Mouse (Mus musculus) liver, adult 2 months (tissue): ENCODE measurements at regions not wholly inside any gene's neighbourhood (a gene's known extent, or its start where the extent isn't known, plus 50 kb on each side); places are given as distances from the start of the nearest gene placed in this dataset.

ENCODE experiments used
- DNase-seq: peaks from one replicate; pipeline ENCODE4 v3.0.0-alpha.2; 2011; ENCODE audit warnings: low read depth, low spot score; ENCODE audit errors: extremely low read depth
- H3K27ac ChIP-seq: fragments of 200-500 bp; replicated peaks from 2 replicates; pipeline ENCODE4 v1.5.1; 2012; ENCODE audit warnings: low read depth, mild to moderate bottlenecking, control low read depth, inconsistent platforms, low read length; ENCODE audit not compliant: insufficient read depth
- H3K27me3 ChIP-seq: fragments of 200-500 bp; 2 replicates; pipeline ENCODE4 v1.6.1; 2012; ENCODE audit warnings: mild to moderate bottlenecking, moderate library complexity, low read length, inconsistent platforms; ENCODE audit not compliant: control insufficient read depth, insufficient read depth
- H3K36me3 ChIP-seq: fragments of 200-500 bp; 2 replicates; pipeline ENCODE4 v1.6.1; 2012; ENCODE audit warnings: low read length, inconsistent platforms; ENCODE audit not compliant: control insufficient read depth, insufficient read depth
- H3K4me1 ChIP-seq: fragments of 200-500 bp; 2 replicates; pipeline ENCODE4 v1.6.1; 2011; ENCODE audit warnings: low read length; ENCODE audit not compliant: control insufficient read depth, insufficient read depth
- H3K4me3 ChIP-seq: fragments of 200-500 bp; 2 replicates; pipeline ENCODE4 v1.5.1; 2011; ENCODE audit warnings: low read depth, mild to moderate bottlenecking, control low read depth, low read length, moderate library complexity; ENCODE audit not compliant: insufficient read depth
- H3K79me2 ChIP-seq: fragments of 200-500 bp; 2 replicates; pipeline ENCODE4 v1.6.1; 2012; ENCODE audit warnings: inconsistent platforms, mild to moderate bottlenecking, low read length, moderate library complexity; ENCODE audit not compliant: control insufficient read depth, insufficient read depth
- H3K9ac ChIP-seq: fragments of 200-500 bp; 2 replicates; pipeline ENCODE4 v1.6.1; 2012; ENCODE audit warnings: low read depth, mild to moderate bottlenecking, control low read depth, inconsistent platforms, low read length
- CTCF ChIP-seq: fragments of 200-500 bp; IDR thresholded peaks from 2 replicates; pipeline ENCODE4 v1.5.1; 2011; ENCODE audit warnings: low read depth, low read length, control low read depth
- POLR2A ChIP-seq: fragments of 200-500 bp; IDR thresholded peaks from 2 replicates; pipeline ENCODE4 v1.6.1; 2011; ENCODE audit warnings: low read length, control low read depth; ENCODE audit not compliant: insufficient read depth; ENCODE audit errors: extremely low read depth
- WGBS: fragments of 180-500 bp; shearing (Covaris S2); methylation state at CpG from one replicate; pipeline ENCODE4 v1.1.7; 2018; 5-methylcytosine and 5-hydroxymethylcytosine counted together

- no peak for DNase-seq
- no peaks in the 10 kb centered on the region for H3K27me3 ChIP-seq
- TF ChIP-seq CTCF (no peak), POLR2A (no peak)
- no peak overlapping the region for H3K27ac ChIP-seq
- H3K9ac ChIP-seq: no peak overlapping the region
- no peaks in the 10 kb centered on the region for H3K4me1 ChIP-seq
- H3K36me3 ChIP-seq: no peaks in the 10 kb centered on the region
- H3K4me3 ChIP-seq: no peak overlapping the region
- 79% methylated on average over 5 of the region's 5 CpGs for WGBS
- H3K79me2 ChIP-seq: no peaks in the 10 kb centered on the region
These were observed 138.9 kb downstream of the Sp3 start for GRCm38 (mm10) chr2:72841367-72841766.

- Histone ChIP-seq H3K79me2 (no peaks in the 10 kb centered on the region), H3K36me3 (no peaks in the 10 kb centered on the region), H3K27ac (no peak overlapping the region), H3K4me3 (no peak overlapping the region), H3K27me3 (no peaks in the 10 kb centered on the region), H3K9ac (no peak overlapping the region), H3K4me1 (no peaks in the 10 kb centered on the region)
- DNase-seq: no peak
- 91% methylated on average over 2 of the region's 2 CpGs for WGBS
- no peak for TF ChIP-seq CTCF
- TF ChIP-seq POLR2A: no peak
These were observed 136.6 kb downstream of the Sp3 start for GRCm38 (mm10) chr2:72843610-72844009.

- H3K79me2 ChIP-seq: no peaks in the 10 kb centered on the region
- TF ChIP-seq POLR2A (no peak), CTCF (no peak)
- no peak overlapping the region for H3K9ac ChIP-seq
- 56% methylated on average over 12 of the region's 12 CpGs for WGBS
- no peak overlapping the region for H3K4me3 ChIP-seq
- H3K27me3 ChIP-seq: no peaks in the 10 kb centered on the region
- peak; percentile 17 for DNase-seq
- no peak overlapping the region for H3K27ac ChIP-seq
- H3K4me1 ChIP-seq: no peaks in the 10 kb centered on the region
- no peaks in the 10 kb centered on the region for H3K36me3 ChIP-seq
These were observed 130.6 kb downstream of the Sp3 start for GRCm38 (mm10) chr2:72849441-72850192.

DNA sequence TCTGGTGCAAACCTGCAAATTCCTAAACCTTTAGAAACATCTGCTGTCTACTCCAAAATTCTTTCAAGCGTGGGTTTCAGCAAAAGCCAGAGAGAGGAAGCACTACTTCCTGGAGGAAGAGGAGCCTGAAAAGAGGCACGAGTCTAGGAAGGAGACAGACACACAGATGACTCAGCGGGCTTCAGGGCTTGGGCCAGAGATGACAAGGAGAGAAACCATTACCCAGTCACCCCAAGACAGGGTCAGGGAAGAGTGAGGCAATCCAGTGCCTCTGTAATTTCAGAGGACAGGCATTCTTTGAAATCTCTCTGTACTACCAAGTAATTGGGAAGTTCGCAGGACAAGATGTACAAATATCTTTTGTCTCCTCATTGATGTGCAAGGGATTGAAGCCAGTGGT is 127.7 kb downstream of the Sp3 start:
- TF ChIP-seq CTCF (no peak), POLR2A (no peak)
- no peaks in the 10 kb centered on the region for H3K27me3 ChIP-seq
- 66% methylated on average over 4 of the region's 4 CpGs for WGBS
- peak; percentile 44 for DNase-seq
- no peaks in the 10 kb centered on the region for H3K36me3 ChIP-seq
- no peaks in the 10 kb centered on the region for H3K79me2 ChIP-seq
- no peak overlapping the region for H3K9ac ChIP-seq
- H3K4me1 ChIP-seq: no peaks in the 10 kb centered on the region
- no peak overlapping the region for H3K27ac ChIP-seq
- no peak overlapping the region for H3K4me3 ChIP-seq

- Histone ChIP-seq H3K27ac (no peak overlapping the region), H3K9ac (no peak overlapping the region), H3K27me3 (no peaks in the 10 kb centered on the region), H3K4me1 (no peaks in the 10 kb centered on the region), H3K4me3 (no peak overlapping the region), H3K79me2 (no peaks in the 10 kb centered on the region), H3K36me3 (no peaks in the 10 kb centered on the region)
- 84% methylated on average over 11 of the region's 11 CpGs for WGBS
- TF ChIP-seq POLR2A: no peak
- no peak for TF ChIP-seq CTCF
- DNase-seq: no peak
These were observed 124.8 kb downstream of the Sp3 start for GRCm38 (mm10) chr2:72855276-72855970.
